Mouse (Mus musculus) bone marrow macrophage, adult 2 months (primary cell): Measurements from ENCODE around the gene Morn1. TPM values are rescaled to one million over a fixed set of nuclear protein-coding genes. Genes with fewer than 3 reads are reported as not detected.
"Not testable (repeated sequence)": the region's sequence is repeated elsewhere in the genome, so short reads cannot be mapped to it uniquely, and the experiment has no call there.

Source experiments
- H3K27ac ChIP-seq: 2 replicates; pipeline ENCODE4 v1.5.1; 2012; ENCODE audit warnings: low read depth, low read length; ENCODE audit not compliant: insufficient read depth
- H3K4me1 ChIP-seq: 2 replicates; pipeline ENCODE4 v1.6.1; 2012; ENCODE audit warnings: low read length; ENCODE audit not compliant: control insufficient read depth, insufficient read depth
- H3K4me3 ChIP-seq: 2 replicates; pipeline ENCODE4 v1.5.1; 2012; ENCODE audit warnings: mild to moderate bottlenecking, low read length, moderate library complexity; ENCODE audit not compliant: insufficient read depth
- CTCF ChIP-seq: IDR thresholded peaks from 2 replicates; pipeline ENCODE4 v1.5.1; 2012; ENCODE audit warnings: low read depth, mild to moderate bottlenecking, low read length, moderate library complexity
- POLR2A ChIP-seq: IDR thresholded peaks from 2 replicates; pipeline ENCODE4 v1.6.1; 2012; ENCODE audit warnings: mild to moderate bottlenecking, low read depth, low read length, borderline replicate concordance
- polyA plus RNA-seq: library from polyadenylated mRNA; stranded (reverse); fragments of >200 nt; gene quantifications from 2 replicates; pipeline ENCODE4 v1.2.4, GENCODE M21; 2012; ENCODE audit not compliant: missing spikeins, insufficient read depth, insufficient read length

Gene Morn1
- polyA plus RNA-seq, 1 experiment = 2.5 TPM

DNA sequence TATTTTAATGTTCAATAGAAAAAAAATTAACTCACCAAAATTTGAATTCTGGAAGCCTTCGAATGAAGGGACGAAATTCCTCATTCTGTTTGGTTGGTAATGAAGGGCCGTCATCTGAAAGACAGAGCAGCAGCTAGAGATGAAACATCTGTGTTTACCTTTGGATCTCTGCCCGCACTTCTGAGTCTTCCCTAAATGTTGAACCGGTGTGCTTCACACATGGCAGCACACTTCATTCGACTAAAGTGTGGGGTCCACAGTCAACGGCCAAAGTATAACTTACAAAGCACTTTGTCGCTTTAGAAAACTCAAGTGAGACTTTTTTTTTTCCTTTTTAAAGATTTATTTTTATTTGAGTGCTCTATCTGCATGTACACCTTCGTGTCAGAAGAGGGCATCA is 9.7 kb upstream of the Morn1 start:
- no peak overlapping the region for H3K27ac ChIP-seq
- no peaks in the 10 kb centered on the region for H3K4me1 ChIP-seq
- TF ChIP-seq CTCF (no peak), POLR2A (no peak)

DNA sequence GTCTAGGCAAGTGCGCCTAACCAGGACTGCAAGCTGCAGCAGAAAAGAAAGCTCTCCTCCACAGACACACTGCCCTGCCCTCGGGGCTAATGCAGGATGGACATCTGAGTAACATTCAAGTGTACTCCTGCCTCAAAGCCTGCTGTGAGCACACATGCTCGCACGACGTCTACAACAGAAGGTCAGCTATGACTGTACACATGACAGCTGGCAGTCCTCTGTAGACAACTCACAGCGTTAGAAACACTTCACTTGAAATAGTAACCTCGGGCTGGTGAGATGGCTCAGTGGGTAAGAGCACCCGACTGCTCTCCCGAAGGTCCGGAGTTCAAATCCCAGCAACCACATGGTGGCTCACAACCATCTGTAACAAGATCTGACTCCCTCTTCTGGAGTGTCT is 7.6 kb upstream of the Morn1 start:
- H3K4me1 ChIP-seq = peaks cover 13% of the 10 kb centered on the region
- H3K4me3 ChIP-seq, H3K27ac ChIP-seq: not testable (repeated sequence)

More for the DNA sequence above, 9.7 kb upstream of the Morn1 start:
- H3K4me3 ChIP-seq = no peak overlapping the region

DNA sequence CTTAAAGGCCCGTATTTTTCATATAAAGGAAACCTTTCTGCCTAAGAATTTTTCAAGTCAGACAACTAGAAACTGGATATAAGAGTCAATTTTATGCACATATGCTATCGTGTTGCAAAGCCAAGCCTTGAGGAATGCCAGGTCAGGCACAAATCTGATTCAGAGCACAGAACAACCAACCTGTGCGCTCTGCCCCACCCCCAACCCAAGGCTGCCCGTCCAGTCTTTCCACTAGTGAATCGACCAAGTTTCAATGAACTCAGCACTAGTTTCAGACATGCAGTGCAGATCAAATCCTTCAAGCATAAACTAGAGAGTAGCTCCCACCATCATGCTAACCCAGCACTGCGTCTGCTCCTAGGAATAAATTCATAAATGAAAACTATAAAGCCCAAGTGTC is 6.7 kb upstream of the Morn1 start:
- H3K4me3 ChIP-seq = no peak overlapping the region
- H3K27ac ChIP-seq = no peak overlapping the region
- TF ChIP-seq CTCF = no peak
- no peak for TF ChIP-seq POLR2A
- H3K4me1 ChIP-seq = peaks cover 16% of the 10 kb centered on the region

DNA sequence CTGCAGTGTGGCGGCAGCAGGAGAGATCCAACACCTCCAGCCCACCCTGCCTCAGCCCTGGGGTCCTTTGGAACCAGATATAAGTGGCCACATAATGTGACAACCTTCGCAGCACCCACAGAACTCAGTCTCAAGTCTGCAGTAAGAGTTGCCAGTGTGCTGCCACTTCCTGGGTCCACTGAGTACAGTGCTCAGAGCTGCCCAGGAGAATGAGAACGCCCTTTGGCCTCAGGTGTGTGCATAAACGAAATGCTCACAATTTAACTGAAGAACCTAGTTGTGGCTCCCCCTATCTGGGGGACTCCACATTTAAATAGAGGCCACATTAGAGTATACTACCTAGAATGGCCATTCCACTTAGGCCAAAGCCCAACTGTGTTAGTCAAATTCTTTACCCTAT is 2.8 kb upstream of the Morn1 start:
- H3K4me1 ChIP-seq = peaks cover 25% of the 10 kb centered on the region

DNA sequence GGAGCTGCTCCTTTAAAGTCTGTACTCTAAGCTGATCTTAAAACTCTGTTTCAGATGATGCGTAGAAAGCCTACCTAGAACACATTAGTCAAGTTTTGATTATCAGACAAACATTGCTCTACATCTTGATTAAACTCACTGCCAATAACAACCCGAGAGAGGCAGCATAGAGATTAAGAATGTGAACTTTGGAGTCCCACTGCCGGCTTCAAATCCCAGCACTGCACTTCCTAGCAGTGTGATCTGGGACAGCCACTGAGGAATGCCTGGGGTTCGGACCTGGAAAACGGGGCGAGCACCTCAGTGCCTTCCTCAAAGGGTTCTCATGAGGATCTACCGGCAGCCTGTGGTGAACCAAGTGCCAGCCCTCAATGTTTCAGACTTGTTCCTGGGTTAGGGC is 2.0 kb upstream of the Morn1 start:
- Histone ChIP-seq H3K27ac (no peak overlapping the region), H3K4me1 (peaks cover 25% of the 10 kb centered on the region), H3K4me3 (no peak overlapping the region)
- TF ChIP-seq CTCF = no peak
- TF ChIP-seq POLR2A = no peak

More for the DNA sequence above, 2.8 kb upstream of the Morn1 start:
- Histone ChIP-seq H3K4me3 (no peak overlapping the region), H3K27ac (no peak overlapping the region)
- no peak for TF ChIP-seq POLR2A
- no peak for TF ChIP-seq CTCF

DNA sequence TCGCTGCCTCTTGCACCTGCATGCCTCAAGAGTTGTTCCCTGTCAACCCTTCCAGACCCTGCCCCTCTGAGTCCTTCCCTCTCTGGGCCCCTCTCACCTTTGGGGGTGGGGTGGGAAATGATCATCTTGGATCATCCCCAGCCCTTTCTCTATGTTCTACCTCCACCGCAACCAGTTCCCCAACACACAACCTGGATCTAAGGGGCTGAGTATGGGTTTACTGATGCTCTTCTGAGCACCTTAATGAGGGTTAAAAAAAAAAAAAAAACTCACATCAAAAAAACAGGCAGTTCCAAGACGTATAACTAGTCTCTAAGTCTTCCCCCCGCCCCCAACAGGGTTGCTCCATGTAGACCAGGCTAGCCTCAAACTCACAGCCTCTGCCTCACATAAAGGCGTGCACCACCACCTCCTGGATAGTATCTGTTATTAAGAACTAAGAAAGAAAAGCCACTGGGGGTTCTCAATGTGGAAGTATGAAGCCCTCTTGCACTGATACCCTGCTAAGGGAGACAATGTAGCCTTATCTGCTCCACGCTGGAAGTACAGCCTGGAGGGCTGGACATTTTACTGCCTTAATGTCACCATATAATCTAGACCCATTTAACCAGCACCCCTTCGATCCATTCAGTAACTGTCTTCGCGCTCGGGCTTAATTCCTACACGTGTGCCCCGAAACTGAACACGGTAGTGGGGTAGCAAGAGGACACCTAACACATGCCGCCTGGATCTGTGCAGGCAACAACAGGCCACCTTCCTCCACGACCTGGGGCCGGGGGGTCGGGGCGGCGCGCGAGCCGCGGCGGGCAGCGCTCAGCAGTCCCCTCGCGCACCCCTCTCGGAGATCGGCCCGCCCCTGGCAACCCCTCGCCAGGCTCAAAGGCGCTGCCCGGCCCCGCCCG is 920 bp upstream of the Morn1 start:
- Histone ChIP-seq H3K27ac (peak overlapping the region; percentile 59; the same call in 1 of the 2 replicates), H3K4me3 (peak overlapping the region; percentile 96), H3K4me1 (peaks cover 25% of the 10 kb centered on the region)
- TF ChIP-seq POLR2A = no peak

DNA sequence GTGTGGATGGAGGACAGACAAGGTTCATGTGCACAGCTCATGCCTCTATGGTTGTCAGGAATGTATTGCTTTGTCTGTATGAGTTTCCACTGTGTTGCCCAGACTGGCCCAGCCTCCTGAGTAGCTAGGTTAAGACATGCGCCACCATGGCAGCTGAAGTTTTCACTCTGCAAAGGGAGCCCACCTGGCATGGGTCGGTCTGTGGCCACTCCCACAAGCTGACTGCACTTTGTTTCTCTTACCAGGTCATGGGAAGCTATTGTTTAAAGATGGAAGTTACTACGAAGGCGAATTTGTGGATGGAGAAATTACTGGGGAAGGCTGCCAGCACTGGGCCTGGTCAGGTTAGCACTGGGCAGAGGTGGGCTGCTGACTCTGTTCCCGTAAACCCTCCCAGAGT is 2.9 kb downstream of the Morn1 start:
- Histone ChIP-seq H3K27ac (no peak overlapping the region), H3K4me1 (peaks cover 21% of the 10 kb centered on the region), H3K4me3 (no peak overlapping the region)
- TF ChIP-seq POLR2A = no peak
- TF ChIP-seq CTCF = no peak

DNA sequence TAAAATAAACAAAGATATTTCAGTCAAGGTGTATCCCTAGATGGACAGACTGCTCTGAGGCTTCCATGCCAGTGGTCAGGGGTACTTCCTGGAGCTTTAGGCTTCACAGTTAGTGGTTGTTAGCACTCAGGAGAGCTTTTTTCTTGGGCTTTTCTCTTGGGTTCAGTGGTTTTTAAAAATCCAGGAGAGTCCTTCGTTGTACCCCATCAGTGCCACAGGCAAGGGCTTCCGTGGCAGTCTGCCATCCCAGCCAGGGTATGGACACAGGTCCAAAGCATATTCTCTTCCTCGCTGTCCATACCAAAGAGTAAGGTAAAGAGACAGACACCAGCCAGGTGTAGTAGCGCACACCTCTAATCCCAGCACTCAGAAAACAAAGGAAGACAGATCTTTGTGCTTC is 3.8 kb downstream of the Morn1 start:
- no peak overlapping the region for H3K4me3 ChIP-seq
- no peak overlapping the region for H3K27ac ChIP-seq
- H3K4me1 ChIP-seq = peaks cover 17% of the 10 kb centered on the region
- TF ChIP-seq POLR2A = no peak
- no peak for TF ChIP-seq CTCF

DNA sequence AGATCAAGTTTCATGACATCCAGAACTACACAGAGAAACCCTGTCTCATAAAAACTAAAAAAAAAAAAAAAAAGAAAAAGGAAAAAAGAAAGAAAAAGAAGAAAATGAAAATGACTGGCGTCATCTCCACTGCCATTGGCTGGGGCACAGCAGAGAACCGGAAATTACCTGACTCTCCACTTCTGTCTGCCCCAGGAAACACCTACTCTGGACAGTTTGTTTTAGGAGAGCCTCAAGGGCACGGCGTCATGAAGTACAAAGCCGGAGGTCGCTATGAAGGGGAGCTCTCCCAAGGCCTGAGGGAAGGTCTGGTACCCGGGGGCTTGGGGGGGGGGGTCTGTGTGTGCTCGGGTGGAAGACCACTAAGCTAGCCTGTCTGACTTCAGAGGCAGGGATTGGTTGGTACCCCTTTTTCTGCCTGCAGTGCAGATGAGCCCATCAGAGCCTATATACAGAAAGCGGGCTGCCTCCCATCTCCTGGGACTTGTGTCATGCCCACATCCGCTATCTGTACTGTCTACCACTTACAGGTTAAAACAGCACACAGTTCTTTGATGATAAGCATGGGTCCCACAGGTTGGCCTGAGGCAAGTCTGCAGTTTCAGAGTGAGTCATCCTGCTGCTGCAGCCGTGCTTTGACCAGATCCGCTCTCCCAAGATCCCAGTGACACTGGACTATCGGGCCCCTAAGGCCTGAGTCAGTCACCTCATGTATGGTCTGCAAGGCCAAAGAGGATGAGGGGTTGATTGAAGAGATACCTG is 4.5 kb downstream of the Morn1 start:
- TF ChIP-seq POLR2A (no peak), CTCF (no peak)
- peaks cover 17% of the 10 kb centered on the region for H3K4me1 ChIP-seq
- H3K4me3 ChIP-seq = no peak overlapping the region
- H3K27ac ChIP-seq = no peak overlapping the region

DNA sequence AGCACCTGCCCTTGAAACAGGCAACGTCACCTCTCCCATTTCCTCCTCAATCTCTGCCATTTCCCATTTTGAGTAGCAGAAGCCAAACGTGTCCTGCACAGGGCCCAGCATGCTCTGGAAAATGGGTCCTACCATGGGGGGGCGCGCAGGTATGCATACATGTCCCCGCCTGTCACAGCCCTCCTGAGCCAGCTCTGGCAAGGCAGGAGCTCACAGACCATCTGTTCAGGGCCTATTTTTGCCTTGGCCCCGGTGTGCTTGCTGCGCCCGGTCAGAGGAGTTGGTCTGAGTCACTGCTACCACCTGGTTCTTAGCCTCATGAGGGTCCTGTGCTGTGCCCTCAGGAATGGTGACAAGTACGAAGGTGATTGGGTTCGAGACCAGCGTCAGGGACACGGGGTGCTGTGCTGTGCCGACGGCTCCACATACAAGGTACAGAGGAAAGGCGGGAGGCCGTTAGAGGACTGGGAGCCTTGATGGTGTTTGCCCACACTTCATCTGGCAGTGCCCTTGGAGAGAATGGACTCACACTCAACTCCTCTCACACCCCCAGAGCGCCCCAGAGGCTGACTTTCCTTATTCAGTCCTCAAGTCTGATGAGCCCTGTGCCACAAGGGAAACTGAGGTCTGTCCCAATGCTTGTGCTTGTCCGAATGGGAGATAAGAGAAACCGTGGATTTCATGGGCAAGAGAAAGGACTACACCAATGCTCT is 6.5 kb downstream of the Morn1 start:
- Histone ChIP-seq H3K27ac (no peak overlapping the region), H3K4me1 (peaks cover 13% of the 10 kb centered on the region), H3K4me3 (no peak overlapping the region)
- TF ChIP-seq POLR2A (no peak), CTCF (no peak)
